In genomic region chr10:125725077-125725680, GRCm38 (mm10) we compare ENCODE assay signal across 8 mouse cellular contexts.
A peak's percentile ranks its signal among the peaks of the same experiment; 100 is the strongest.
DNase-seq lines count a peak whose midpoint lies in the region; ATAC-seq and TF ChIP-seq lines count a peak whose summit lies in the region.

No protein-coding gene starts in this region.

- no peaks in the 10 kb centered on the region for H3K27me3 ChIP-seq in embryonic facial prominence, embryonic 15.5 days
- no peaks in the 10 kb centered on the region for H3K27me3 ChIP-seq in heart, embryonic 13.5 days (replicated peaks)
- H3K27me3 ChIP-seq in limb, embryonic 14.5 days (ENCODE audit: control insufficient read depth, insufficient read depth, low read length), result no peaks in the 10 kb centered on the region
- H3K27me3 ChIP-seq in midbrain, postnatal 0 days (ENCODE audit: insufficient read depth, low read length), result no peaks in the 10 kb centered on the region
- H3K27me3 ChIP-seq in stomach, embryonic 15.5 days (replicated peaks), result no peaks in the 10 kb centered on the region

- peak; percentile 51 for DNase-seq in urinary bladder, postnatal 14 days (ENCODE audit: low spot score)
- DNase-seq in urinary bladder, postnatal 10 days (ENCODE audit: low spot score), result no peak
- peak; percentile 79 for DNase-seq in kidney, postnatal 10 days
- peak; percentile 78 for DNase-seq in limb, embryonic 14.5 days (ENCODE audit: low spot score)
- DNase-seq in midbrain, postnatal 0 days (ENCODE audit: low spot score), result peak; percentile 78

- no peaks in the 10 kb centered on the region for H3K36me3 ChIP-seq in embryonic facial prominence, embryonic 15.5 days
- no peaks in the 10 kb centered on the region for H3K36me3 ChIP-seq in heart, embryonic 13.5 days
- no peaks in the 10 kb centered on the region for H3K36me3 ChIP-seq in limb, embryonic 14.5 days (ENCODE audit: control insufficient read depth, insufficient read depth, low read length)
- H3K36me3 ChIP-seq in midbrain, postnatal 0 days (ENCODE audit: insufficient read depth, low read length), result no peaks in the 10 kb centered on the region
- H3K36me3 ChIP-seq in stomach, embryonic 15.5 days, result no peaks in the 10 kb centered on the region

- H3K9ac ChIP-seq in embryonic facial prominence, embryonic 15.5 days, result no peak overlapping the region
- H3K9ac ChIP-seq in heart, embryonic 13.5 days, result no peak overlapping the region
- H3K9ac ChIP-seq in limb, embryonic 14.5 days (ENCODE audit: low read depth, low read length, severe bottlenecking), result no peak overlapping the region
- no peak overlapping the region for H3K9ac ChIP-seq in midbrain, postnatal 0 days (replicated peaks; ENCODE audit: low read length, poor library complexity, severe bottlenecking)
- H3K9ac ChIP-seq in stomach, embryonic 15.5 days, result no peak overlapping the region

- H3K27ac ChIP-seq in embryonic facial prominence, embryonic 15.5 days (replicated peaks), result no peak overlapping the region
- no peak overlapping the region for H3K27ac ChIP-seq in heart, embryonic 13.5 days (replicated peaks)
- H3K27ac ChIP-seq in limb, embryonic 14.5 days (replicated peaks; ENCODE audit: low read depth, low read length), result no peak overlapping the region
- no peak overlapping the region for H3K27ac ChIP-seq in midbrain, postnatal 0 days (ENCODE audit: low read depth, low read length)
- H3K27ac ChIP-seq in stomach, embryonic 15.5 days, result no peak overlapping the region; the same call in 1 of the 2 replicates

- peak; percentile 81 for TF ChIP-seq CTCF in midbrain, postnatal 0 days (IDR thresholded peaks at IDR 0.05)

- no peak overlapping the region for H3K4me3 ChIP-seq in embryonic facial prominence, embryonic 15.5 days (replicated peaks)
- no peak overlapping the region for H3K4me3 ChIP-seq in heart, embryonic 13.5 days
- no peak overlapping the region for H3K4me3 ChIP-seq in limb, embryonic 14.5 days (replicated peaks; ENCODE audit: low read length)
- H3K4me3 ChIP-seq in midbrain, postnatal 0 days (ENCODE audit: low read depth, low read length), result no peak overlapping the region
- H3K4me3 ChIP-seq in stomach, embryonic 15.5 days (replicated peaks), result no peak overlapping the region

- no peak; the same call in 1 of the 2 replicates for ATAC-seq in embryonic facial prominence, embryonic 15.5 days (ENCODE audit: insufficient number of reproducible peaks, low FRiP score, low TSS enrichment, low read depth)
- no peak for ATAC-seq in heart, embryonic 13.5 days (ENCODE audit: extremely low read depth, insufficient number of reproducible peaks, low FRiP score, low TSS enrichment)
- peak; percentile 62 for ATAC-seq in limb, embryonic 14.5 days (ENCODE audit: low FRiP score, low read depth)
- no peak for ATAC-seq in midbrain, postnatal 0 days (ENCODE audit: low FRiP score)
- peak; percentile 83 for ATAC-seq in stomach, embryonic 15.5 days (ENCODE audit: insufficient read depth, low FRiP score, low read depth)

- 28% methylated on average over 18 of the region's 18 CpGs for WGBS in embryonic facial prominence, embryonic 15.5 days
- WGBS in heart, embryonic 13.5 days, result 28% methylated on average over 18 of the region's 18 CpGs
- 28% methylated on average over 18 of the region's 18 CpGs for WGBS in limb, embryonic 14.5 days
- 35% methylated on average over 18 of the region's 18 CpGs for WGBS in midbrain, postnatal 0 days
- 22% methylated on average over 18 of the region's 18 CpGs for WGBS in stomach, embryonic 15.5 days

- H3K4me2 ChIP-seq in embryonic facial prominence, embryonic 15.5 days (replicated peaks), result peak overlapping the region; percentile 17; the same call in 1 of the 2 replicates
- H3K4me2 ChIP-seq in heart, embryonic 13.5 days, result 0 out of 2 replicates have a peak overlapping the region, but pooled peaks have one; percentile 1
- H3K4me2 ChIP-seq in limb, embryonic 14.5 days (replicated peaks; ENCODE audit: low read depth, low read length, severe bottlenecking), result no peak overlapping the region; the same call in 1 of the 2 replicates
- no peak overlapping the region for H3K4me2 ChIP-seq in midbrain, postnatal 0 days (ENCODE audit: low read depth, low read length, poor library complexity, severe bottlenecking)
- peak overlapping the region; percentile 22 for H3K4me2 ChIP-seq in stomach, embryonic 15.5 days

- TF ChIP-seq POLR2A in limb, embryonic 14.5 days (IDR thresholded peaks at IDR 0.05; ENCODE audit: borderline replicate concordance, extremely low read depth, insufficient read depth, insufficient read length), result no peak

- H3K9me3 ChIP-seq in embryonic facial prominence, embryonic 15.5 days (replicated peaks), result no peaks in the 10 kb centered on the region
- no peaks in the 10 kb centered on the region for H3K9me3 ChIP-seq in heart, embryonic 13.5 days
- H3K9me3 ChIP-seq in limb, embryonic 14.5 days (ENCODE audit: control insufficient read depth, low read length), result no peaks in the 10 kb centered on the region
- H3K9me3 ChIP-seq in midbrain, postnatal 0 days (ENCODE audit: low read length), result no peaks in the 10 kb centered on the region
- no peaks in the 10 kb centered on the region for H3K9me3 ChIP-seq in stomach, embryonic 15.5 days

- H3K4me1 ChIP-seq in embryonic facial prominence, embryonic 15.5 days, result peaks cover 8% of the 10 kb centered on the region; the same call in 1 of the 2 replicates
- H3K4me1 ChIP-seq in heart, embryonic 13.5 days, result 0 out of 2 replicates have a peak, but pooled peaks cover 2% of the 10 kb centered on the region
- H3K4me1 ChIP-seq in limb, embryonic 14.5 days (ENCODE audit: control insufficient read depth, insufficient read depth, low read length), result peaks cover 4% of the 10 kb centered on the region; the same call in 1 of the 2 replicates
- no peaks in the 10 kb centered on the region for H3K4me1 ChIP-seq in midbrain, postnatal 0 days (ENCODE audit: insufficient read depth, low read length)
- no peaks in the 10 kb centered on the region; the same call in 1 of the 2 replicates for H3K4me1 ChIP-seq in stomach, embryonic 15.5 days

Comparison
In these comparisons a context has a peak if more than half of its experiments do, and no peak if none do; other contexts are left out.
1. ATAC-seq: peak in limb, embryonic 14.5 days (single experiment) and stomach, embryonic 15.5 days (single experiment); none in embryonic facial prominence, embryonic 15.5 days (single experiment), heart, embryonic 13.5 days (single experiment) and midbrain, postnatal 0 days (single experiment).
2. H3K4me2 ChIP-seq: peak in embryonic facial prominence, embryonic 15.5 days (single experiment), heart, embryonic 13.5 days (single experiment) and stomach, embryonic 15.5 days (single experiment); none in limb, embryonic 14.5 days (single experiment) and midbrain, postnatal 0 days (single experiment).